Mouse (Mus musculus) MEL (cell line): ENCODE results near the gene Tsc22d3. TPM values are rescaled to one million over a fixed set of nuclear protein-coding genes. Genes with fewer than 3 reads are reported as not detected.

ENCODE experiments used
- DNase-seq: peaks from one replicate; pipeline ENCODE4 v3.0.0; 2011; ENCODE audit warnings: low read depth, low spot score
- H3K27ac ChIP-seq: 2 replicates; pipeline ENCODE4 v1.5.1; 2012; ENCODE audit warnings: low read depth, mild to moderate bottlenecking, control low read depth, low read length, moderate library complexity; ENCODE audit not compliant: control insufficient read depth
- H3K27me3 ChIP-seq, 2 experiments: fragments of 150-350 bp in 1 of 2; sonication (generic) in 1 of 2; 2 replicates each; pipeline ENCODE4 v1.6.1; 2012; ENCODE audit warnings: low read length in 2 of 2, mild to moderate bottlenecking in 2 of 2, improper control_type of control experiment in 1 of 2, moderate library complexity in 1 of 2; ENCODE audit not compliant: insufficient read depth in 2 of 2, control insufficient read depth in 1 of 2
- H3K36me3 ChIP-seq, 2 experiments: 2 replicates each; pipeline ENCODE4 v1.6.1; 2012 to 2014; ENCODE audit warnings: low read length in 2 of 2, improper control_type of control experiment in 1 of 2, inconsistent platforms in 1 of 2, mild to moderate bottlenecking in 1 of 2; ENCODE audit not compliant: insufficient read depth in 2 of 2, control insufficient read depth in 1 of 2
- H3K4me1 ChIP-seq, 2 experiments: fragments of 150-350 bp in 1 of 2; sonication (generic) in 1 of 2; 2 replicates each; pipeline ENCODE4 v1.6.1; 2012; ENCODE audit warnings: low read length in 2 of 2, improper control_type of control experiment in 1 of 2, mild to moderate bottlenecking in 1 of 2; ENCODE audit not compliant: insufficient read depth in 2 of 2, control insufficient read depth in 1 of 2
- H3K4me3 ChIP-seq, 2 experiments: fragments of 150-350 bp in 1 of 2; sonication (generic) in 1 of 2; 2 replicates each; pipeline ENCODE4 v1.5.1; 2012; ENCODE audit warnings: low read depth in 2 of 2, low read length in 2 of 2, mild to moderate bottlenecking in 2 of 2, moderate library complexity in 2 of 2, control low read depth in 1 of 2, improper control_type of control experiment in 1 of 2; ENCODE audit not compliant: control insufficient read depth in 1 of 2, insufficient read depth in 1 of 2
- H3K79me2 ChIP-seq: 2 replicates; pipeline ENCODE4 v1.6.1; 2012; ENCODE audit warnings: mild to moderate bottlenecking, low read length, moderate library complexity; ENCODE audit not compliant: control insufficient read depth, poor library complexity, insufficient read depth
- H3K9ac ChIP-seq: 2 replicates; pipeline ENCODE4 v1.6.1; 2012; ENCODE audit warnings: low read depth, mild to moderate bottlenecking, control low read depth, low read length, moderate library complexity; ENCODE audit not compliant: control insufficient read depth, poor library complexity, severe bottlenecking
- H3K9me3 ChIP-seq: fragments of 150-350 bp; sonication (generic); replicated peaks from 2 replicates; pipeline ENCODE4 v1.6.1; 2012; ENCODE audit warnings: mild to moderate bottlenecking, low read length, improper control_type of control experiment, moderate library complexity; ENCODE audit not compliant: insufficient read depth
- BHLHE40 ChIP-seq: IDR thresholded peaks from 2 replicates; pipeline ENCODE4 v1.6.1; 2012; ENCODE audit warnings: low read depth, mild to moderate bottlenecking, inconsistent platforms, low read length, improper control_type of control experiment, borderline replicate concordance
- CTCF ChIP-seq, 3 experiments: IDR thresholded peaks in 2 of 3; conservative IDR thresholded peaks in 1 of 3; 2 replicates each; pipeline ENCODE4 v1.5.1; 2011 to 2012; ENCODE audit warnings: low read length in 3 of 3, low read depth in 2 of 3, mild to moderate bottlenecking in 2 of 3, improper control_type of control experiment in 1 of 3, inconsistent platforms in 1 of 3, mixed read lengths in 1 of 3, moderate library complexity in 1 of 3; ENCODE audit not compliant: control insufficient read depth in 1 of 3, insufficient read depth in 1 of 3, poor library complexity in 1 of 3, severe bottlenecking in 1 of 3
- ETS1 ChIP-seq: IDR thresholded peaks from 2 replicates; pipeline ENCODE4 v1.6.1; 2012; ENCODE audit warnings: low read depth, mild to moderate bottlenecking, inconsistent platforms, low read length, improper control_type of control experiment, moderate library complexity
- GATA1 ChIP-seq: IDR thresholded peaks from 2 replicates; pipeline ENCODE4 v1.6.1; 2011; ENCODE audit warnings: low read depth, low read length, improper control_type of control experiment
- HCFC1 ChIP-seq: IDR thresholded peaks from 2 replicates; pipeline ENCODE4 v1.6.1; 2012; ENCODE audit warnings: low read depth, mild to moderate bottlenecking, inconsistent platforms, low read length, improper control_type of control experiment, moderate library complexity
- KAT2A ChIP-seq: conservative IDR thresholded peaks from 2 replicates; pipeline ENCODE4 v1.6.1; 2012; ENCODE audit warnings: low read depth, low read length, improper control_type of control experiment, inconsistent platforms
- MAFK ChIP-seq: IDR thresholded peaks from 2 replicates; pipeline ENCODE4 v1.6.1; 2011; ENCODE audit warnings: low read depth, mild to moderate bottlenecking, low read length, improper control_type of control experiment, borderline replicate concordance
- MAX ChIP-seq: IDR thresholded peaks from 2 replicates; pipeline ENCODE4 v1.6.1; 2011; ENCODE audit warnings: low read length, improper control_type of control experiment
- MAZ ChIP-seq: IDR thresholded peaks from 2 replicates; pipeline ENCODE4 v1.6.1; 2012; ENCODE audit warnings: low read depth, mild to moderate bottlenecking, inconsistent platforms, low read length, improper control_type of control experiment
- MEF2A ChIP-seq: IDR thresholded peaks from 2 replicates; pipeline ENCODE4 v1.6.1; 2014; ENCODE audit warnings: low read depth, mild to moderate bottlenecking, inconsistent platforms, low read length, improper control_type of control experiment; ENCODE audit not compliant: poor library complexity, insufficient replicate concordance, severe bottlenecking; ENCODE audit errors: extremely low read depth
- MYB ChIP-seq: IDR thresholded peaks from 2 replicates; pipeline ENCODE4 v1.6.1; 2011; ENCODE audit warnings: mild to moderate bottlenecking, low read depth, low read length, improper control_type of control experiment
- MYC ChIP-seq: IDR thresholded peaks from 2 replicates; pipeline ENCODE4 v1.6.1; 2011; ENCODE audit warnings: low read depth, mild to moderate bottlenecking, low read length, improper control_type of control experiment, moderate library complexity
- NRF1 ChIP-seq: IDR thresholded peaks from 2 replicates; pipeline ENCODE4 v1.6.1; 2014; ENCODE audit warnings: low read depth, mild to moderate bottlenecking, inconsistent platforms, low read length, improper control_type of control experiment, moderate library complexity; ENCODE audit not compliant: poor library complexity, insufficient read depth, severe bottlenecking
- POLR2AphosphoS2 ChIP-seq: IDR thresholded peaks from 2 replicates; pipeline ENCODE4 v1.6.1; 2011; ENCODE audit warnings: low read length, improper control_type of control experiment
- POLR2AphosphoS5 ChIP-seq: IDR thresholded peaks from 2 replicates; pipeline ENCODE4 v1.6.1; 2012; ENCODE audit warnings: low read depth, borderline replicate concordance, mild to moderate bottlenecking, inconsistent platforms, low read length, moderate library complexity, mixed read lengths
- RAD21 ChIP-seq: IDR thresholded peaks from 2 replicates; pipeline ENCODE4 v1.6.1; 2011; ENCODE audit warnings: mild to moderate bottlenecking, low read depth, low read length, improper control_type of control experiment
- RCOR1 ChIP-seq: IDR thresholded peaks from 2 replicates; pipeline ENCODE4 v1.6.1; 2012; ENCODE audit warnings: low read depth, mild to moderate bottlenecking, inconsistent platforms, low read length, improper control_type of control experiment
- SIN3A ChIP-seq: IDR thresholded peaks from 2 replicates; pipeline ENCODE4 v1.6.1; 2012; ENCODE audit warnings: low read length, improper control_type of control experiment, inconsistent platforms
- SMC3 ChIP-seq: IDR thresholded peaks from 2 replicates; pipeline ENCODE4 v1.6.1; 2011; ENCODE audit warnings: low read depth, low read length, improper control_type of control experiment
- TAL1 ChIP-seq: IDR thresholded peaks from 2 replicates; pipeline ENCODE4 v1.6.1; 2012; ENCODE audit warnings: mild to moderate bottlenecking, inconsistent platforms, low read length, moderate library complexity, mixed read lengths
- TCF12 ChIP-seq: IDR thresholded peaks from 2 replicates; pipeline ENCODE4 v1.6.1; 2014; ENCODE audit warnings: low read depth, mild to moderate bottlenecking, inconsistent platforms, low read length, improper control_type of control experiment, moderate library complexity
- UBTF ChIP-seq: IDR thresholded peaks from 2 replicates; pipeline ENCODE4 v1.6.1; 2012; ENCODE audit warnings: low read depth, mild to moderate bottlenecking, inconsistent platforms, low read length, improper control_type of control experiment, moderate library complexity, borderline replicate concordance; ENCODE audit not compliant: insufficient read depth
- ZMIZ1 ChIP-seq: IDR thresholded peaks from 2 replicates; pipeline ENCODE4 v1.6.1; 2012; ENCODE audit warnings: low read depth, mild to moderate bottlenecking, inconsistent platforms, low read length, improper control_type of control experiment, moderate library complexity
- ZNF384 ChIP-seq: IDR thresholded peaks from 2 replicates; pipeline ENCODE4 v1.6.1; 2012; ENCODE audit warnings: low read depth, mild to moderate bottlenecking, inconsistent platforms, low read length, improper control_type of control experiment
- polyA plus RNA-seq, 2 experiments: library from polyadenylated mRNA; stranded (reverse) in 1 of 2; unstranded in 1 of 2; fragments of >175 nt in 1 of 2; fragments of >200 nt in 1 of 2; gene quantifications; 2 replicates each; pipeline versions ENCODE4 v1.2.1 to v1.2.4; 2012; ENCODE audit warnings: low replicate concordance in 2 of 2, low read depth in 1 of 2; ENCODE audit not compliant: insufficient read length in 2 of 2, insufficient read depth in 1 of 2, missing spikeins in 1 of 2
- total RNA-seq: library from RNA; depleted of rRNA; stranded (reverse); fragments of 300-350 nt; gene quantifications from 2 replicates; pipeline ENCODE4 v1.2.3, GENCODE M21; 2012

Gene Tsc22d3
- total and polyA plus RNA-seq, 3 experiments, result 29.5 to 32.7 TPM; not detected in 1

- Histone ChIP-seq H3K9ac (no peak overlapping the region), H3K9me3 (no peaks in the 10 kb centered on the region), H3K36me3 (peaks cover 0 to 32% of the 10 kb centered on the region in 2 experiments; a peak in 2 of 4 replicates), H3K27ac (no peak overlapping the region), H3K4me3 (no peak overlapping the region), H3K4me1 (peaks cover 6 to 22% of the 10 kb centered on the region in 2 experiments; a peak in 3 of 4 replicates), H3K79me2 (peaks cover 2% of the 10 kb centered on the region; the same call in 1 of the 2 replicates), H3K27me3 (no peaks in the 10 kb centered on the region)
- DNase-seq, result peak; percentile 38
- no peak for TF ChIP-seq SMC3
These were observed 61.3 kb downstream of the Tsc22d3 start for GRCm38 (mm10) chrX:140539111-140539680.

GRCm38 (mm10) chrX:140538649-140539048 is 61.8 kb downstream of the Tsc22d3 start:
- peaks cover 4 to 21% of the 10 kb centered on the region in 2 experiments; a peak in 3 of 4 replicates for H3K4me1 ChIP-seq
- no peak overlapping the region for H3K27ac ChIP-seq
- no peak for DNase-seq
- H3K27me3 ChIP-seq, result no peaks in the 10 kb centered on the region
- H3K9me3 ChIP-seq, result no peaks in the 10 kb centered on the region
- H3K79me2 ChIP-seq, result peaks cover 2% of the 10 kb centered on the region; the same call in 1 of the 2 replicates
- H3K4me3 ChIP-seq, result no peak overlapping the region
- no peak overlapping the region for H3K9ac ChIP-seq
- peaks cover 0 to 26% of the 10 kb centered on the region in 2 experiments; a peak in 2 of 4 replicates for H3K36me3 ChIP-seq
- TF ChIP-seq NRF1, result no peak
- TF ChIP-seq SIN3A, result peak; percentile 28; the same call in 1 of the 2 replicates
- peak; percentile 69 for TF ChIP-seq ZNF384

- no peak overlapping the region for H3K9ac ChIP-seq
- H3K36me3 ChIP-seq, result peaks cover 0 to 24% of the 10 kb centered on the region in 2 experiments; a peak in 2 of 4 replicates
- no peak overlapping the region for H3K27ac ChIP-seq
- peaks cover 4 to 19% of the 10 kb centered on the region in 2 experiments; a peak in 3 of 4 replicates for H3K4me1 ChIP-seq
- no peaks in the 10 kb centered on the region for H3K27me3 ChIP-seq
- no peak overlapping the region for H3K4me3 ChIP-seq
- H3K79me2 ChIP-seq, result peaks cover under 1% of the 10 kb centered on the region; the same call in 1 of the 2 replicates
- peak; percentile 94 for DNase-seq
- no peaks in the 10 kb centered on the region for H3K9me3 ChIP-seq
- TF ChIP-seq TAL1 (0 out of 2 replicates have a peak, but pooled peaks have one; percentile 25), ETS1 (peak; percentile 37; the same call in 1 of the 2 replicates), BHLHE40 (no peak), POLR2AphosphoS2 (no peak), HCFC1 (no peak), MYC (no peak), RAD21 (no peak), SIN3A (peak; percentile 67), MAFK (no peak), MAX (no peak), CTCF (IDR thresholded peaks at IDR 0.05 in 2 of 3, conservative IDR thresholded peaks at IDR 0.05 in 1 of 3; ENCODE audit: control insufficient read depth in 1 of 3, insufficient read depth in 1 of 3, low read depth in 2 of 3, low read length in 3 of 3, poor library complexity in 1 of 3, severe bottlenecking in 1 of 3) (no peak), MAZ (no peak), MYB (no peak), KAT2A (no peak), SMC3 (no peak), ZMIZ1 (no peak), GATA1 (peak; percentile 74), MEF2A (no peak), POLR2AphosphoS5 (no peak), UBTF (no peak), TCF12 (no peak), RCOR1 (peak; percentile 68; the same call in 1 of the 2 replicates)
These were observed 62.8 kb downstream of the Tsc22d3 start for GRCm38 (mm10) chrX:140537662-140538061.
